Mouse (Mus musculus) CH12.LX (cell line): Measurements from ENCODE around the gene Chd2. TPM values are rescaled to one million over a fixed set of nuclear protein-coding genes. Genes with fewer than 3 reads are reported as not detected.

ENCODE experiments used
- DNase-seq: peaks from one replicate; pipeline ENCODE4 v3.0.0-alpha.2; 2013; ENCODE audit errors: extremely low read depth
- H3K27ac ChIP-seq: 2 replicates; pipeline ENCODE4 v1.5.1; 2012; ENCODE audit warnings: low read depth, mild to moderate bottlenecking, control low read depth, moderate library complexity; ENCODE audit not compliant: insufficient read depth
- H3K27me3 ChIP-seq: replicated peaks from 2 replicates; pipeline ENCODE3; 2012; ENCODE audit warnings: inconsistent platforms
- H3K36me3 ChIP-seq, 2 experiments: replicated peaks in 1 of 2; 2 replicates each; pipeline versions ENCODE3 to v1.6.1; 2012; ENCODE audit warnings: inconsistent platforms in 1 of 2, low read length in 1 of 2, mild to moderate bottlenecking in 1 of 2, mixed read lengths in 1 of 2, moderate library complexity in 1 of 2; ENCODE audit not compliant: control insufficient read depth in 1 of 2, insufficient read depth in 1 of 2
- H3K4me1 ChIP-seq, 2 experiments: 2 replicates each; pipeline ENCODE4 v1.6.1; 2012; ENCODE audit warnings: inconsistent platforms in 1 of 2, moderate library complexity in 1 of 2; ENCODE audit not compliant: insufficient read depth in 2 of 2, control insufficient read depth in 1 of 2
- H3K4me2 ChIP-seq: 2 replicates; pipeline ENCODE4 v1.6.1; 2012; ENCODE audit warnings: low read depth, mild to moderate bottlenecking, control low read depth; ENCODE audit not compliant: poor library complexity, insufficient read depth, severe bottlenecking
- H3K4me3 ChIP-seq, 3 experiments: fragments of 150-350 bp in 1 of 3; sonication (generic) in 1 of 3; replicated peaks in 1 of 3; 2 replicates each; pipeline versions ENCODE3 to v1.5.1; 2011 to 2012; ENCODE audit warnings: low read depth in 2 of 3, low read length in 2 of 3, mild to moderate bottlenecking in 2 of 3, moderate library complexity in 2 of 3, control low read depth in 1 of 3, improper control_type of control experiment in 1 of 3, inconsistent platforms in 1 of 3, mixed read lengths in 1 of 3; ENCODE audit not compliant: poor library complexity in 1 of 3
- H3K79me2 ChIP-seq: replicated peaks from 2 replicates; pipeline ENCODE4 v1.6.1; 2012; ENCODE audit warnings: mild to moderate bottlenecking, moderate library complexity; ENCODE audit not compliant: control insufficient read depth, poor library complexity, insufficient read depth, severe bottlenecking; ENCODE audit errors: extremely low read depth
- H3K9ac ChIP-seq: 2 replicates; pipeline ENCODE4 v1.6.1; 2012; ENCODE audit warnings: low read depth, mild to moderate bottlenecking, control low read depth, moderate library complexity; ENCODE audit not compliant: insufficient read depth
- H3K9me3 ChIP-seq: replicated peaks from 2 replicates; pipeline ENCODE3; 2012; ENCODE audit warnings: low read length, inconsistent platforms, mixed read lengths
- CTCF ChIP-seq, 2 experiments: IDR thresholded peaks in 1 of 2; conservative IDR thresholded peaks in 1 of 2; 2 replicates each; pipeline ENCODE4 v1.5.1; 2011 to 2012; ENCODE audit warnings: low read depth in 2 of 2, low read length in 2 of 2, improper control_type of control experiment in 1 of 2, inconsistent platforms in 1 of 2, mild to moderate bottlenecking in 1 of 2, moderate library complexity in 1 of 2
- E2F4 ChIP-seq: IDR thresholded peaks from 2 replicates; pipeline ENCODE4 v1.6.1; 2011; ENCODE audit warnings: low read depth, low read length, improper control_type of control experiment; ENCODE audit not compliant: insufficient replicate concordance
- GABPA ChIP-seq: IDR thresholded peaks from 2 replicates; pipeline ENCODE4 v1.6.1; 2012; ENCODE audit warnings: low read depth, low read length, improper control_type of control experiment, inconsistent platforms; ENCODE audit not compliant: insufficient replicate concordance
- JUND ChIP-seq: conservative IDR thresholded peaks from 2 replicates; pipeline ENCODE4 v1.6.1; 2011; ENCODE audit warnings: low read depth, low read length, improper control_type of control experiment
- MXI1 ChIP-seq: IDR thresholded peaks from 2 replicates; pipeline ENCODE4 v1.6.1; 2011; ENCODE audit warnings: mild to moderate bottlenecking, low read depth, low read length, improper control_type of control experiment
- NELFE ChIP-seq: IDR thresholded peaks from 2 replicates; pipeline ENCODE4 v1.6.1; 2011; ENCODE audit warnings: low read depth, low read length, improper control_type of control experiment
- PAX5 ChIP-seq: IDR thresholded peaks from 2 replicates; pipeline ENCODE4 v1.6.1; 2012; ENCODE audit warnings: low read length, inconsistent platforms, mixed read lengths
- POLR2A ChIP-seq: IDR thresholded peaks from 2 replicates; pipeline ENCODE4 v1.6.1; 2011; ENCODE audit warnings: low read depth, mild to moderate bottlenecking, improper control_type of control experiment, low read length
- POLR2AphosphoS2 ChIP-seq: IDR thresholded peaks from 2 replicates; pipeline ENCODE4 v1.6.1; 2011; ENCODE audit warnings: low read depth, low read length, improper control_type of control experiment
- SMC3 ChIP-seq: IDR thresholded peaks from 2 replicates; pipeline ENCODE4 v1.6.1; 2011; ENCODE audit warnings: low read depth, low read length, improper control_type of control experiment
- TBP ChIP-seq: conservative IDR thresholded peaks from 2 replicates; pipeline ENCODE4 v1.6.1; 2011; ENCODE audit warnings: low read depth, low read length, improper control_type of control experiment
- ZC3H11A ChIP-seq: IDR thresholded peaks from 2 replicates; pipeline ENCODE4 v1.6.1; 2012; ENCODE audit warnings: low read depth, mild to moderate bottlenecking, inconsistent platforms, low read length, improper control_type of control experiment
- ZMIZ1 ChIP-seq: IDR thresholded peaks from 2 replicates; pipeline ENCODE4 v1.6.1; 2012; ENCODE audit warnings: low read depth, mild to moderate bottlenecking, inconsistent platforms, low read length, improper control_type of control experiment
- ZNF384 ChIP-seq: IDR thresholded peaks from 2 replicates; pipeline ENCODE4 v1.6.1; 2012; ENCODE audit warnings: low read depth, low read length, improper control_type of control experiment, inconsistent platforms
- dilution Hi-C: fragments of 300-500 bp; cut with MboI; formaldehyde crosslinking; loops from 2 replicates; pipeline ENCODE4 v1.14.3; 2020; ENCODE audit warnings: low sequenced_read_pairs; ENCODE audit not compliant: extremely low pct_unique_long_range_greater_than_20kb, extremely low pct_ligation_motif_present
- in situ Hi-C: fragments of 300-500 bp; cut with MboI; formaldehyde crosslinking; loops from 3 replicates; pipeline ENCODE4 v1.14.3; 2019; ENCODE audit warnings: low sequenced_read_pairs, low pct_ligation_motif_present, low pct_unique_long_range_greater_than_20kb, mixed read lengths
- polyA plus RNA-seq: library from polyadenylated mRNA; unstranded; fragments of >175 nt; gene quantifications from 2 replicates; pipeline ENCODE4 v1.2.1, GENCODE M21; 2012; ENCODE audit warnings: low read depth; ENCODE audit not compliant: insufficient read length
- total RNA-seq, 2 experiments: library from RNA; depleted of rRNA; stranded (reverse); fragments of 300-350 nt in 1 of 2; fragments of >200 nt in 1 of 2; gene quantifications; 2 replicates each; pipeline ENCODE4 v1.2.3; 2012 to 2014

The Chd2 gene
- total and polyA plus RNA-seq, 3 experiments: 23.2 to 39.3 (median 30.9) TPM

- Histone ChIP-seq H3K9me3 (no peaks in the 10 kb centered on the region), H3K4me3 (no peak overlapping the region), H3K36me3 (peaks cover 27 to 60% of the 10 kb centered on the region in 2 experiments), H3K79me2 (peaks cover 84% of the 10 kb centered on the region), H3K4me1 (peaks cover 11 to 68% of the 10 kb centered on the region in 2 experiments; a peak in 3 of 4 replicates), H3K9ac (no peak overlapping the region), H3K4me2 (0 out of 2 replicates have a peak overlapping the region, but pooled peaks have one; percentile 12), H3K27me3 (no peaks in the 10 kb centered on the region), H3K27ac (peak overlapping the region; percentile 43)
- dilution Hi-C loops: no loop called here
- in situ Hi-C loops: no loop called here
- DNase-seq: no peak
- TF ChIP-seq TBP (no peak), E2F4 (no peak), GABPA (no peak), PAX5 (no peak), POLR2AphosphoS2 (no peak)
- TF ChIP-seq, all 38 proteins: peak for 0
These were observed 8.2 kb downstream of the Chd2 start for GRCm38 (mm10) chr7:73533457-73533856.

- Histone ChIP-seq H3K36me3 (peaks cover 30 to 63% of the 10 kb centered on the region in 2 experiments), H3K4me2 (peak overlapping the region; percentile 12; the same call in 1 of the 2 replicates), H3K9ac (0 out of 2 replicates have a peak overlapping the region, but pooled peaks have one; percentile 9), H3K27me3 (no peaks in the 10 kb centered on the region), H3K27ac (no peak overlapping the region), H3K79me2 (peaks cover 88% of the 10 kb centered on the region), H3K9me3 (no peaks in the 10 kb centered on the region), H3K4me3 (no peak overlapping the region), H3K4me1 (peaks cover 11 to 68% of the 10 kb centered on the region in 2 experiments; a peak in 3 of 4 replicates)
- DNase-seq: no peak
- TF ChIP-seq ZMIZ1 (0 out of 2 replicates have a peak, but pooled peaks have one; percentile 19), MXI1 (no peak)
- TF ChIP-seq, all 38 proteins: peak for 1
- dilution Hi-C loops (no loop called here), in situ Hi-C loops (no loop called here)
These were observed 8.7 kb downstream of the Chd2 start for GRCm38 (mm10) chr7:73532916-73533315.

- no peak overlapping the region; the same call in 1 of the 2 replicates for H3K27ac ChIP-seq
- H3K4me1 ChIP-seq: peaks cover 11 to 71% of the 10 kb centered on the region in 2 experiments; a peak in 3 of 4 replicates
- dilution Hi-C loops: no loop called here
- peak overlapping the region; percentile 75; the same call in 1 of the 2 replicates for H3K4me2 ChIP-seq
- H3K9me3 ChIP-seq: no peaks in the 10 kb centered on the region
- H3K36me3 ChIP-seq: peaks cover 32 to 67% of the 10 kb centered on the region in 2 experiments
- H3K9ac ChIP-seq: no peak overlapping the region; the same call in 1 of the 2 replicates
- no peaks in the 10 kb centered on the region for H3K27me3 ChIP-seq
- no peak for DNase-seq
- H3K4me3 ChIP-seq: no peak overlapping the region
- TF ChIP-seq JUND (no peak), CTCF (conservative IDR thresholded peaks at IDR 0.05 in 1 of 2, IDR thresholded peaks at IDR 0.05 in 1 of 2; ENCODE audit: low read depth in 2 of 2, low read length in 2 of 2) (no peak), ZNF384 (peak; percentile 91), SMC3 (no peak), POLR2AphosphoS2 (no peak), ZC3H11A (no peak), POLR2A (0 out of 2 replicates have a peak, but pooled peaks have one; percentile 21), NELFE (no peak)
- peaks cover 92% of the 10 kb centered on the region for H3K79me2 ChIP-seq
- in situ Hi-C loops: no loop called here
These were observed 9.5 kb downstream of the Chd2 start for GRCm38 (mm10) chr7:73532139-73532538.
